Mouse (Mus musculus) intestine, postnatal 0 days (tissue): ENCODE results near the gene C8g. TPM values are rescaled to one million over a fixed set of nuclear protein-coding genes. Genes with fewer than 3 reads are reported as not detected.

ENCODE experiments used
- ATAC-seq: fragments of 200-750 bp; cut with Nextera tagmentation; 2 replicates; pipeline ENCODE4 v1.8.0; 2017; ENCODE audit warnings: mild to moderate bottlenecking, moderate TSS enrichment, moderate library complexity
- H3K27ac ChIP-seq: fragments of 300-500 bp; sonication (generic); 2 replicates; pipeline ENCODE4 v1.5.1; 2014; ENCODE audit warnings: mild to moderate bottlenecking, low read depth, low read length, moderate library complexity
- H3K27me3 ChIP-seq: fragments of 300-500 bp; sonication (generic); replicated peaks from 2 replicates; pipeline ENCODE4 v1.6.1; 2014; ENCODE audit warnings: low read length, mixed read lengths; ENCODE audit not compliant: control insufficient read depth, insufficient read depth
- H3K36me3 ChIP-seq: fragments of 300-500 bp; sonication (generic); 2 replicates; pipeline ENCODE4 v1.6.1; 2014; ENCODE audit warnings: mild to moderate bottlenecking, moderate library complexity; ENCODE audit not compliant: control insufficient read depth, insufficient read depth
- H3K4me1 ChIP-seq: fragments of 300-500 bp; sonication (generic); replicated peaks from 2 replicates; pipeline ENCODE4 v1.6.1; 2014; ENCODE audit warnings: antibody characterized with exemption, low read length, mixed read lengths; ENCODE audit not compliant: control insufficient read depth, insufficient read depth
- H3K4me2 ChIP-seq: fragments of 300-500 bp; sonication (generic); replicated peaks from 2 replicates; pipeline ENCODE4 v1.6.1; 2014; ENCODE audit warnings: low read depth, mild to moderate bottlenecking, moderate library complexity
- H3K4me3 ChIP-seq: fragments of 300-500 bp; sonication (generic); 2 replicates; pipeline ENCODE4 v1.5.1; 2014; ENCODE audit warnings: low read depth, low read length
- H3K9ac ChIP-seq: fragments of 300-500 bp; sonication (generic); 2 replicates; pipeline ENCODE4 v1.6.1; 2014; ENCODE audit warnings: mild to moderate bottlenecking, low read depth, low read length
- H3K9me3 ChIP-seq: fragments of 300-500 bp; sonication (generic); 2 replicates; pipeline ENCODE4 v1.6.1; 2016; ENCODE audit warnings: mixed run types; ENCODE audit not compliant: control insufficient read depth
- CTCF ChIP-seq: sonication (generic); IDR thresholded peaks from 2 replicates; pipeline ENCODE4 v1.5.1; 2016; ENCODE audit warnings: low read depth, mild to moderate bottlenecking, control low read depth, antibody characterized with exemption, moderate library complexity
- WGBS: fragments of 180-500 bp; shearing (Covaris S2); extraction: QIAGEN DNeasy Blood & Tissue Kit; methylation state at CpG from one replicate; pipeline ENCODE4 v1.1.7; 2014; 5-methylcytosine and 5-hydroxymethylcytosine counted together
- polyA plus RNA-seq: library from polyadenylated mRNA; unstranded; fragments of >200 nt; fragmentation: Nextera tagmentation; extraction: Ambion mirVana; gene quantifications from 2 replicates; pipeline ENCODE4 v1.2.1, GENCODE M21; 2015

C8g gene
- polyA plus RNA-seq, 1 experiment from 2014 or later, result 48.5 TPM

DNA sequence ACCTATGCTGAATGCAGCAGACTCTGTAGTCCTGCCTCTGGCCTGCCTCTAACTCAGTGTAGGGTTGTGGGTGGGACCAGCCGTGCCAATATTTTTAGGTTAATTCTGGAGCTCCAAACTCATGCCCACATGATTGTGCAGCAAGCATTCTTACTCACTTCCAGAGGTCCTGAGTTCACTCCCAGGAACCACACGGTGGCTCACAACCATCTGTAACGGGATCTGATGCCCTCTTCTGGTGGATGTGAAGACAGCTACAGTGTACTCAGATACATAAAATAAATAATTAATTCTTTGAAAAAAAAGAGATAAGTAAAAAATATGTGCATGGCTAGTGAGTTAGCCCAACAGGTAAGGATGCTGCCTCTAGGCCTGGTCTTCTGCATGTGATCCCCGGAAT, 5.1 kb downstream of the C8g start:
- H3K4me3 ChIP-seq, result no peak overlapping the region
- WGBS, result 45% methylated on average over 4 of the region's 4 CpGs
- no peaks in the 10 kb centered on the region for H3K9me3 ChIP-seq
- H3K36me3 ChIP-seq, result no peaks in the 10 kb centered on the region
- peak; percentile 73 for TF ChIP-seq CTCF
- no peak overlapping the region for H3K4me2 ChIP-seq
- no peaks in the 10 kb centered on the region for H3K27me3 ChIP-seq
- H3K9ac ChIP-seq, result no peak overlapping the region
- peaks cover 6% of the 10 kb centered on the region; the same call in 1 of the 2 replicates for H3K4me1 ChIP-seq
- no peak overlapping the region for H3K27ac ChIP-seq
- no peak for ATAC-seq

DNA sequence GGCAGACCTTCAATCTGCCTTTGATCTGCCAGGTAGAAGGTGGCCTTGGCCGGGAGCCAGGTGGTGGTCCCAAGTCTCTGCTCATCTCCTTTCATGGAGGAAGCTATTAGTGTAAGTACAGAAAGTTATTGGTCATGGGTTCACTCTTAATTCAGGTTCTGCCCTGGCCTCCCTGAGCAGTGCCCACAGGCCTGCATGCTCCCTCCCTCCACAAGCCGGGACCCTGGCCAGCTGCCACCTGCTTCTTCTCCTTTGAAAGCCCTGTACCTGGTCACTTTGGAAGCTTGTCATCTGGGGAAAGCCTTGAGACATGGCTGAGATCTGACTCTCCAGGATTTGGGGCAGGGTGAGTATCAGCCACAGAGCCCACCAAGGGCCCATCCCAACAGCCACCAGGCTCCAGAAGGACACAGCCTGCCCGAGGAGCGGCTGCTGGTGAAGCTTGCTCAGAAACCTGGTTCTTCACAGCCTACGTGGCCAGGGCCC, 8.0 kb downstream of the C8g start, which contains the start of gene Lcn12:
TSS of gene Lcn12 (minus strand) at position 436 of the 486 bp plus-strand sequence.
- ATAC-seq, result no peak
- Histone ChIP-seq H3K4me3 (no peak within 1 kb of the TSS), H3K4me1 (peaks cover 5% of the 10 kb centered on the region; the same call in 1 of the 2 replicates), H3K36me3 (no peaks in the 10 kb centered on the region), H3K9ac (no peak within 1 kb of the TSS), H3K27ac (no peak within 1 kb of the TSS), H3K4me2 (no peak within 1 kb of the TSS), H3K9me3 (no peaks in the 10 kb centered on the region), H3K27me3 (no peaks in the 10 kb centered on the region)
- TF ChIP-seq CTCF, result no peak
- WGBS, result 79% methylated on average over 5 of the region's 5 CpGs

DNA sequence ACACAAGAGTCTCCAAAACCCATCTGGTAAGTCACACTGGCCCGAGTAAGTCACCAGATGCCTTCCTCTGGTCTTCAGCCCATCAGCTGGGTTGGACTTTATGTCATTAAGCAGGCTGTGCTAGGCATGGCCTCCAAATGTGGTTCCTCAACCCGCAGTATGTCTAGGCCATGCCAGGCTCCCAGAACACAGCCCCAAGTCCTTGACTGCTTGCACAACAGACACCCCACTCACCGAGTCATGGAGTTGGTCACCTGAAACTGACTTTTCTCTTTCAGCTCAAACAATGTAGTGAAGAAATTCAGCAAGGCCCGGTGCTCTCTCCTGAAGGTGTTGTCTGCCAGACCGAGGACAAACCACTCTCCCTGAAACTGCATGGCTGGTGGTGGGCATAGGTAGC, 8.5 kb downstream of the C8g start:
- Histone ChIP-seq H3K9ac (no peak overlapping the region), H3K4me2 (no peak overlapping the region), H3K4me1 (peaks cover under 1% of the 10 kb centered on the region; the same call in 1 of the 2 replicates), H3K27me3 (no peaks in the 10 kb centered on the region), H3K4me3 (no peak overlapping the region), H3K9me3 (no peaks in the 10 kb centered on the region), H3K27ac (no peak overlapping the region), H3K36me3 (no peaks in the 10 kb centered on the region)
- WGBS, result 75% methylated on average over 5 of the region's 5 CpGs
- TF ChIP-seq CTCF, result no peak
- ATAC-seq, result no peak

DNA sequence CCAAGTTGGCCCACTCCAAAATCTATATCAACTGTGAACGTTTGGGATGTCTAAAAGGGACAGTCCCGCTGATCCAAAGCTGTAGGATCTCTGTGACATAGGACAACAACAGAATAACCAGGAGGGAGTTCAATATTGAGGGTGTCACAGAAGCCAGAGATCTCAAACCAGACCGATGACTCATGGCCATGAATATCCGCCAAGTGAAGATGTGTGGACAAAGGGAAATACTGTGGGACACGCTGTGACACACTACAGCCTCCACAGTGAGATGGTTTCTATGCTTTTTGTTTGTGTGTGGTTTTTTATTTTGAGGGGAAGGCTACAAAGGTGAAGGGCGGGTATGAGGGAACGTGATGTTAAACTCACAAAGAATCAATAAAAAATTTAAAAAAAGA, 12.8 kb downstream of the C8g start:
- Histone ChIP-seq H3K4me2 (no peak overlapping the region), H3K4me3 (no peak overlapping the region), H3K9me3 (no peaks in the 10 kb centered on the region), H3K27me3 (no peaks in the 10 kb centered on the region), H3K27ac (no peak overlapping the region), H3K4me1 (peaks cover 6% of the 10 kb centered on the region; the same call in 1 of the 2 replicates), H3K36me3 (no peaks in the 10 kb centered on the region), H3K9ac (no peak overlapping the region)
- no peak for TF ChIP-seq CTCF
- WGBS, result 74% methylated on average over 7 of the region's 7 CpGs
- ATAC-seq, result no peak

DNA sequence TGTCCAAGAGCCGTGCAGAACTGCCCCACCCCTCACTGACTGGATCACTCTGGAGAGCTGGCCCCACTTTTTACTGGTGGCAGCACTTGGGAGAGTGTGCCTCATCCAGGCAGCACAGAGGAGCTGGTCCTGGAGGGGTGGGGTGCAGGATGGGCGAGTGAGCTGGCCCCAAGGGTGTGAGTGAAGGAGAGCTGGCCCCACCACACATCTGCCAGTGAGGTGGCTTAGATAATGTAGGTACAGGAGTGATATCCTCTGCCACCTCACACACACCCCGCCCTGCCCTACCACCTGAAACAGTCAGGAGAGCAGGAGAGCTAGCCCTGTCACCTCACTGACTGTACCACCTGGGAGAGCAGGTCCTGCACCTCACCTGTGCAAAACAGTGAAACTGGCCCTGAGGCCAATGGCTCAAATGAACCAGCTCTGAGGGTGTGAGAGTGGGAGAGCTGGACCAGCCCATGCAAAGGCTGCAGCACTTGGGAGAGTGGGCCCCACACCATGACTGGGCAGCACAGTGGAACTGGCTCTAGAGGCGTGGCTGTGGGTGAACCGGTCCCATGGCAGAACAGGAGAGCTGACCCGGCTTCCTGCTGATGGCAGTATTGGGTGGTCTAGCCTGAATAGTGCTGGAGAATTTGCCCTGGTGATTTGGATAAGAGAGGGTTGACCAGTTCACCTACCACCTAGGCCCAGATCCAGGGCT, 13.4 kb downstream of the C8g start:
- no peak overlapping the region for H3K27ac ChIP-seq
- WGBS, result 60% methylated on average over 6 of the region's 6 CpGs
- no peaks in the 10 kb centered on the region for H3K36me3 ChIP-seq
- H3K4me3 ChIP-seq, result no peak overlapping the region
- no peak overlapping the region for H3K9ac ChIP-seq
- H3K9me3 ChIP-seq, result no peaks in the 10 kb centered on the region
- ATAC-seq, result no peak
- no peak overlapping the region for H3K4me2 ChIP-seq
- TF ChIP-seq CTCF, result no peak
- peaks cover 6% of the 10 kb centered on the region; the same call in 1 of the 2 replicates for H3K4me1 ChIP-seq
- H3K27me3 ChIP-seq, result no peaks in the 10 kb centered on the region

DNA sequence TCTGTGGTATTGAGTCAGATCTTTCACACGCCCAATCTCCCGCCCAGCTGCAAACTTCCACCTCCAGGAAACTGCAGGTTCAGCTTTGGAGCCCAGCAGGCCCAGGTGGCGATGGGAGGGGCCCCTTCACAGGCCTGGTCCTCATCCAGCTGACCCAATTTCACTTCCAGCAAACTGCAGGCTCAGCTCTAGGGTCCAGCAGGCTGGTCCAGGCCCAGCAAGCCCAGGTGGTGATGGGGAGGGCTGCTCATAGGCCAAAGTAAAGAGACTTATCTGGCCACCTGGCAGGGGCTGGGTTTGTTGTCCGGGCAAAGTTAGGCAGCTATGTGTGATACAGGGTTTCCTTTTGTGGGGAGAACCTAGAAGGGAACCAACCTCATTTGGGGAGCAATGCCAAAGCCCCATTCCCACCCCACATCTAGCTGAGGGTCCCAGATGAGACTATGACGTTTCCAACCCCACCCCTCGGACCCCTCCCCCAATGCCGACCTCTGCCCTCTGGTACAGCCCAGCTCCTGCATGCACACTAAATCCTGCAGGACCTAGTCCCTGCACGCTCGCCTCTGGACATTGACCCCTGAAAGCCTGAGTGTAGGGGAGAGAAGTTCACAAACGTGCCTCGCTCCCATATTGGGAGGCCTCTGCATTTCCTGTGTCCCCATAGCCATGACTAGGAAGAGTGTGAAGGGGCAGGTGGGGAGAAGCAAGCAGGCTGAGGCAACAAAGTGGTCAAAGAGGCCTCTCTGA, 16.4 kb downstream of the C8g start:
- peaks cover 6% of the 10 kb centered on the region; the same call in 1 of the 2 replicates for H3K4me1 ChIP-seq
- H3K27ac ChIP-seq, result no peak overlapping the region
- ATAC-seq, result peak; percentile 54
- H3K27me3 ChIP-seq, result no peaks in the 10 kb centered on the region
- no peaks in the 10 kb centered on the region for H3K36me3 ChIP-seq
- no peak overlapping the region for H3K9ac ChIP-seq
- WGBS, result 32% methylated on average over 11 of the region's 11 CpGs
- H3K9me3 ChIP-seq, result no peaks in the 10 kb centered on the region
- H3K4me2 ChIP-seq, result no peak overlapping the region
- TF ChIP-seq CTCF, result no peak
- H3K4me3 ChIP-seq, result no peak overlapping the region
